Mouse (Mus musculus): ENCODE measurements around the gene Cacnb3. TPM values are rescaled to one million over a fixed set of nuclear protein-coding genes. Genes with fewer than 3 reads are reported as not detected.

Gene Cacnb3
- polyA plus RNA-seq (2012; rRNA removed), result 75.3 and 102 TPM in 2 replicates

GRCm38 (mm10) chr15:98630540-98630939, at the start of gene Cacnb3:
Cacnb3 (plus strand) TSS chr15:98630840.

GRCm38 (mm10) chr15:98609331-98610130, 21.1 kb upstream of the Cacnb3 start, which contains the start of gene Adcy6:
Adcy6 (minus strand) TSS chr15:98610076.

GRCm38 (mm10) chr15:98662567-98663545, 32.2 kb downstream of the Cacnb3 start, which contains the start of gene Ddx23:
Ddx23 (minus strand) TSS chr15:98662894.

GRCm38 (mm10) chr15:98676940-98677728, 46.5 kb downstream of the Cacnb3 start, which contains the start of gene Rnd1:
Rnd1 (minus strand) TSS chr15:98677461.

Other genes with a start within 250 kb of the Cacnb3 start
- gene Olfr283, start 249.9 kb upstream of the Cacnb3 start, polyA plus RNA-seq (2012; rRNA removed), result not detected in 2 replicates
- gene Olfr282, start 199.6 kb upstream of the Cacnb3 start, polyA plus RNA-seq (2012; rRNA removed), result not detected in 2 replicates
- gene Olfr281, start 178.3 kb upstream of the Cacnb3 start, polyA plus RNA-seq (2012; rRNA removed), result not detected in 2 replicates
- not detected in 2 replicates for gene OR5BS1P, start 160.9 kb upstream of the Cacnb3 start, polyA plus RNA-seq (2012; rRNA removed)
- gene Lalba, start 148.1 kb upstream of the Cacnb3 start, polyA plus RNA-seq (2012; rRNA removed), result not detected in 2 replicates
- gene Olfr279, start 138.4 kb upstream of the Cacnb3 start, polyA plus RNA-seq (2012; rRNA removed), result not detected in 2 replicates
- gene Kansl2, start 96.6 kb upstream of the Cacnb3 start, polyA plus RNA-seq (2012; rRNA removed), result 125 and 135 TPM in 2 replicates
- gene Ccnt1, start 59.9 kb upstream of the Cacnb3 start, polyA plus RNA-seq (2012; rRNA removed), result 21.9 and 30.6 TPM in 2 replicates
- not detected in 2 replicates for gene 4930415O20Rik, start 59.8 kb upstream of the Cacnb3 start, polyA plus RNA-seq (2012; rRNA removed)
- gene Adcy6, start 20.8 kb upstream of the Cacnb3 start, polyA plus RNA-seq (2012; rRNA removed), result 53.7 and 55.8 TPM in 2 replicates
- 66.3 and 99.5 TPM in 2 replicates for gene Ddx23, start 32.1 kb downstream of the Cacnb3 start, polyA plus RNA-seq (2012; rRNA removed)
- gene Rnd1, start 46.6 kb downstream of the Cacnb3 start, polyA plus RNA-seq (2012; rRNA removed), result 7.9 and 12.3 TPM in 2 replicates
- gene Ccdc65, start 77.4 kb downstream of the Cacnb3 start, polyA plus RNA-seq (2012; rRNA removed), result 0.70 and 1.4 TPM in 2 replicates
- gene Fkbp11, start 97.4 kb downstream of the Cacnb3 start, polyA plus RNA-seq (2012; rRNA removed), result 10.1 and 11.2 TPM in 2 replicates
- gene Arf3, start 132.4 kb downstream of the Cacnb3 start, polyA plus RNA-seq (2012; rRNA removed), result 72.2 and 83.4 TPM in 2 replicates
- gene Wnt10b, start 147.3 kb downstream of the Cacnb3 start, polyA plus RNA-seq (2012; rRNA removed), result 0.72 and 2.0 TPM in 2 replicates
- 3.5 and 7.9 TPM in 2 replicates for gene Wnt1, start 159.0 kb downstream of the Cacnb3 start, polyA plus RNA-seq (2012; rRNA removed)
- 0.55 and 1.2 TPM in 2 replicates for gene Ddn, start 178.7 kb downstream of the Cacnb3 start, polyA plus RNA-seq (2012; rRNA removed)
- gene Prkag1, start 200.7 kb downstream of the Cacnb3 start, polyA plus RNA-seq (2012; rRNA removed), result 75.6 and 78.9 TPM in 2 replicates
- gene Kmt2d, start 240.4 kb downstream of the Cacnb3 start, polyA plus RNA-seq (2012; rRNA removed), result 37.9 and 38.9 TPM in 2 replicates